Mouse (Mus musculus): ENCODE measurements around the gene Tnni2. TPM values are rescaled to one million over a fixed set of nuclear protein-coding genes. Genes with fewer than 3 reads are reported as not detected.

The Tnni2 gene
- polyA plus RNA-seq (2014; fragmentation: Nextera tagmentation; extraction: Ambion mirVana) = 1.3 TPM in 1 of 2 replicates, not detected in the other

DNA sequence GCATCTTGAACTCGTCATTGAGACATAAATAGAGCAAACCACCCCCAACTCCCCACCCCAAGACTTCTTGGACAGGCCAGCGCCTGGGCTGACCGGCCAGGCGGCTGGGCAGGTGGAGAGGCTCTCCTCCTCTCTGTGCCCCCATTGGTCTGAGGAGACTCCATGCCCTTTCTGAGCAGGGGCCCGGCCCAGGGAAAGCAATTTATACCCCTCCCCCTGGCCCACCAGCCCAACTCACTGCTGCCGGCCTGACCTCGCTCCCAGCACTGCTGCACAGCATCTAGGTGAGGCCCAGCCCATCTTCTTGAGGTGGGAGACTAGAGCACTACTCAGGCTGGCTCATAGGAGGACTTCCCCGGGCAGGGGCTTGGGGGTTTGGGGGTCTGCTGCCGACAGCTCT lies at the start of gene Tnni2:
Gene Tnni2, plus strand, starts transcription at position 224 of the 400 bp plus-strand sequence.
- Histone ChIP-seq H3K9me3 (ENCODE audit: control insufficient read depth, low read length) (no peaks in the 10 kb centered on the region), H3K4me2 (ENCODE audit: low read depth, low read length, severe bottlenecking) (no peak within 1 kb of the TSS), H3K27ac (ENCODE audit: low read depth, low read length) (no peak within 1 kb of the TSS), H3K4me1 (replicated peaks; ENCODE audit: control insufficient read depth, insufficient read depth, low read length) (no peaks in the 10 kb centered on the region), H3K36me3 (ENCODE audit: control insufficient read depth, insufficient read depth, low read length) (no peaks in the 10 kb centered on the region), H3K4me3 (ENCODE audit: low read depth, low read length) (no peak within 1 kb of the TSS), H3K27me3 (ENCODE audit: control insufficient read depth, insufficient read depth, low read length) (no peaks in the 10 kb centered on the region), H3K9ac (ENCODE audit: low read length) (no peak within 1 kb of the TSS)
- ATAC-seq (replicated peaks; ENCODE audit: low FRiP score) = no peak
- DNase-seq (ENCODE audit: low spot score) = no peak
- 86% methylated on average over 9 of the region's 9 CpGs for WGBS

DNA sequence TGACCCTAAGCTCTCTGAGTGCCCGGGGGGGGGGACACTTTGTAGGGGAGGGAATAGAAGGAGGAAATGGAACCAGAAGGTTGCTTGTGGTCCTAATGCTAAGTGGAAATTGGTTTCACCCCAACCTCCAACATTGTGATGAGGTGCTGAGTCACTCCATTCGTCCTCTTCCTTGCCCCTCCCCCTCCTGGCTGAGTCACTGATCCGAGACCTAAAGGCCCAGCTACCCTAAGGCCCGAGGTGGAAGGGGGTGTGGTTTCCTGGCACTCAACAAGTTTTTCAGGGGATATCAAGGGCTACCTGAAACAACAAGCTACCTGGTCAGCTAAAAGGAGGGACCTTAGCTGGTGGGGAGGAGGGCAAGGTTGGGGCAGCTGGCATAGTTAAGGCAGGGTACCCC lies 48.4 kb upstream of the Tnni2 start:
- Histone ChIP-seq H3K27ac (ENCODE audit: low read depth, low read length) (no peak overlapping the region), H3K9me3 (ENCODE audit: control insufficient read depth, low read length) (no peaks in the 10 kb centered on the region)

GRCm38 (mm10) chr7:142394261-142395190 lies 47.1 kb upstream of the Tnni2 start:
- Histone ChIP-seq H3K36me3 (ENCODE audit: control insufficient read depth, insufficient read depth, low read length) (no peaks in the 10 kb centered on the region), H3K4me3 (ENCODE audit: low read depth, low read length) (no peak overlapping the region)

More for the DNA sequence above, 48.4 kb upstream of the Tnni2 start:
- ATAC-seq (replicated peaks; ENCODE audit: low FRiP score) = no peak
- H3K4me2 ChIP-seq (ENCODE audit: low read depth, low read length, severe bottlenecking) = no peak overlapping the region
- no peak overlapping the region for H3K4me3 ChIP-seq (ENCODE audit: low read depth, low read length)
- no peak overlapping the region for H3K9ac ChIP-seq (ENCODE audit: low read length)
- H3K36me3 ChIP-seq (ENCODE audit: control insufficient read depth, insufficient read depth, low read length) = no peaks in the 10 kb centered on the region
- WGBS = 31% methylated on average over 4 of the region's 4 CpGs
- H3K4me1 ChIP-seq (replicated peaks; ENCODE audit: control insufficient read depth, insufficient read depth, low read length) = no peaks in the 10 kb centered on the region
- no peak for DNase-seq (ENCODE audit: low spot score)
- no peaks in the 10 kb centered on the region for H3K27me3 ChIP-seq (ENCODE audit: control insufficient read depth, insufficient read depth, low read length)

DNA sequence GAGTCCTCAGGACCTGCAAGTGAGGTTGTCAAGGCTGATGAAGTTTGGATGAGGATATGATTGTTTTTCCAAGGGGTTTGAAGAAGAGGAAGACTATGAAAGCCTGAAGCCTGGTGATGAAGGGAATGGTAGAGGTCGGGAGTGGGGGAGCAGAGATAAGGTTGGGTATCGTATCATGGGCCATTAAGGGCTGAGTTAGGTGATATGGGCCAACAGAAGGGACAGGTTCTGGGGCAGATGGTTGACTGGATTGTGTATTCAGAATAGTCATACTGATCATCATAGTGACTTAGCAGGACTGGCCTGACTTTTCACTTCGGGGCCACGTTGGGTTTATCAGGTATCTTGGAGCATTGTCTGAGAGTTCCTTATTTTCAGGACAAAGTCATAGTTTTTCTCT lies 46.1 kb upstream of the Tnni2 start:
- Histone ChIP-seq H3K27ac (ENCODE audit: low read depth, low read length) (no peak overlapping the region), H3K4me1 (replicated peaks; ENCODE audit: control insufficient read depth, insufficient read depth, low read length) (no peaks in the 10 kb centered on the region), H3K4me3 (ENCODE audit: low read depth, low read length) (no peak overlapping the region), H3K9me3 (ENCODE audit: control insufficient read depth, low read length) (no peaks in the 10 kb centered on the region), H3K27me3 (ENCODE audit: control insufficient read depth, insufficient read depth, low read length) (no peaks in the 10 kb centered on the region), H3K4me2 (ENCODE audit: low read depth, low read length, severe bottlenecking) (no peak overlapping the region), H3K36me3 (ENCODE audit: control insufficient read depth, insufficient read depth, low read length) (no peaks in the 10 kb centered on the region), H3K9ac (ENCODE audit: low read length) (no peak overlapping the region)
- DNase-seq (ENCODE audit: low spot score) (no peak), ATAC-seq (replicated peaks; ENCODE audit: low FRiP score) (no peak)
- 87% methylated on average over 4 of the region's 4 CpGs for WGBS

More at GRCm38 (mm10) chr7:142394261-142395190, 47.1 kb upstream of the Tnni2 start:
- no peaks in the 10 kb centered on the region for H3K9me3 ChIP-seq (ENCODE audit: control insufficient read depth, low read length)
- 74% methylated on average over 6 of the region's 6 CpGs for WGBS
- H3K27me3 ChIP-seq (ENCODE audit: control insufficient read depth, insufficient read depth, low read length) = no peaks in the 10 kb centered on the region
- no peak overlapping the region for H3K9ac ChIP-seq (ENCODE audit: low read length)
- ATAC-seq (replicated peaks; ENCODE audit: low FRiP score) (no peak), DNase-seq (ENCODE audit: low spot score) (no peak)
- H3K4me1 ChIP-seq (replicated peaks; ENCODE audit: control insufficient read depth, insufficient read depth, low read length) = no peaks in the 10 kb centered on the region
- H3K27ac ChIP-seq (ENCODE audit: low read depth, low read length) = no peak overlapping the region
- H3K4me2 ChIP-seq (ENCODE audit: low read depth, low read length, severe bottlenecking) = no peak overlapping the region

DNA sequence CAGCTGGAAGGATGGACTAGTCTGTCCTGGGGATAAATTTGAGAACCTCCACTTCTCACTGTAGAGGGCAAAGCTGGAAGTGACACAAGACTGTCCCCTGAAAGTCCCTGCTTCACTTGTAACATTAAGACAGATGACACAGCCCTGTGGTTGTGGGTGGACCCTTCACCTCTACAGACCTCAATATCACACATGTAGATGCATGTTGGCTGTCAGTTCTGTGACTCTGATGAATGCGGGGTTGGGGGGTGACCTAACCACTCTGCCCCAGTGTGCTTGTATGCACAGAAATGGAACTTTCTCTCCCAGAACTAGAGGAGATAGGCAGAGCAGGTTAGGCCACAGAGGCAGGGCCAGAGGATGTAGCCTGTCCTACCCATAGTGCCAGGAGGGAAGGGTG lies 45.0 kb upstream of the Tnni2 start:
- H3K36me3 ChIP-seq (ENCODE audit: control insufficient read depth, insufficient read depth, low read length) = no peaks in the 10 kb centered on the region
- H3K27me3 ChIP-seq (ENCODE audit: control insufficient read depth, insufficient read depth, low read length) = no peaks in the 10 kb centered on the region
- WGBS = 88% methylated on average over 1 of the region's 1 CpGs
- H3K4me3 ChIP-seq (ENCODE audit: low read depth, low read length) = no peak overlapping the region
- no peak overlapping the region for H3K9ac ChIP-seq (ENCODE audit: low read length)
- no peak overlapping the region for H3K4me2 ChIP-seq (ENCODE audit: low read depth, low read length, severe bottlenecking)
- ATAC-seq (replicated peaks; ENCODE audit: low FRiP score) (no peak), DNase-seq (ENCODE audit: low spot score) (no peak)
- no peaks in the 10 kb centered on the region; the same call in 1 of the 2 replicates for H3K4me1 ChIP-seq (replicated peaks; ENCODE audit: control insufficient read depth, insufficient read depth, low read length)
- no peaks in the 10 kb centered on the region for H3K9me3 ChIP-seq (ENCODE audit: control insufficient read depth, low read length)
- H3K27ac ChIP-seq (ENCODE audit: low read depth, low read length) = no peak overlapping the region

DNA sequence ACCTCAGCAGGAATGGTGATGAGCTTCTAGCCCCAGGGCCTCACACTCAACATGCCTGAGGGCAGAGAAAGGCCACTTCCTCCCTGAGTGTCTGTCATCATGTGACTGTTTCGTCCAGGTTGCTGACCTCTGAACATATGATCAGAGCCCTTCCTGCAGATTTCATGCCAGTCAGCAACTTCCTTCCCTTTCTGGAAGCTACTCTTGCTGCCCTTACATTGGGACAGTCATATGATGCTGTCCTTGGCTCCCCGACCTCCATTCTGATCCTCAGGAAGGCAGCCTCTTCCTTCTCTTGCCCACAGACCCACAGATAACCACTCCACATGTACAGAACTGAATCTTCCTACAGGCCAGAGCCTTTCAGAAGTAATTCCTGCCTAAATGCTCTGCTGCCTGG lies 43.6 kb upstream of the Tnni2 start:
- Histone ChIP-seq H3K9ac (ENCODE audit: low read length) (no peak overlapping the region), H3K4me1 (replicated peaks; ENCODE audit: control insufficient read depth, insufficient read depth, low read length) (no peaks in the 10 kb centered on the region; the same call in 1 of the 2 replicates), H3K4me3 (ENCODE audit: low read depth, low read length) (no peak overlapping the region), H3K36me3 (ENCODE audit: control insufficient read depth, insufficient read depth, low read length) (no peaks in the 10 kb centered on the region), H3K27ac (ENCODE audit: low read depth, low read length) (no peak overlapping the region), H3K9me3 (ENCODE audit: control insufficient read depth, low read length) (no peaks in the 10 kb centered on the region), H3K27me3 (ENCODE audit: control insufficient read depth, insufficient read depth, low read length) (no peaks in the 10 kb centered on the region), H3K4me2 (ENCODE audit: low read depth, low read length, severe bottlenecking) (no peak overlapping the region)
- DNase-seq (ENCODE audit: low spot score) = no peak
- WGBS = 72% methylated on average over 2 of the region's 2 CpGs
- ATAC-seq (replicated peaks; ENCODE audit: low FRiP score) = no peak

- H3K27ac ChIP-seq (ENCODE audit: low read depth, low read length) = no peak overlapping the region
Observed at GRCm38 (mm10) chr7:142399250-142399649, 42.4 kb upstream of the Tnni2 start.

DNA sequence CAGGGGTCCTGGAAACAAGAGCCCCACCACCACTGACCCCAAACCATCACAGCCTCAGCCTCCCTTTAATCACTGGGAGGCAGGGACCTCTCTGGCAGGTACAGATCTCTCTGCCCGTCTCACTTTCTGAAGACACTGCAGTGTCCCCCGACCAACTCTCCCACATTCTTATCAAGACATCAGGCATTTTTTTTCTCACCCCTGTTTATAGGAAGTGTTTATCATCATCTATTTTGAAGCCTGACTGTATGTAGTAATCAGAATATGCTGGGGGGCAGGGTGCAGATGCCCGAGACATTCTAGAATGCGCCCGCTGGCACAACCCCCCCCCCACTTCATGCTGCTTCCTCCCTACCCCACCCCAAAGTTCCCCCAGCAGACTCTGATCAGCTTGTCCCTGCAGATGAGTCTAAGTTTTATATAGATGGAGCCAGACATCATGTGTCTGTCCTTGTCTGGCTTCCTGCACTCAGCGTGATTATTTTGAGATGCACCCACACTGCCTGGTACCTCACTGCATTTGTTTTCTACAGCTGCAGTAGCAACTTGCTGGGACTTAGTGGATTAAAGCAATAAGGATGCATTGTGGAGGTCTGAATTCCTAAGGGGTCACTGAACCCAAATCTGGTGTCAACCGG lies 41.4 kb upstream of the Tnni2 start:
- H3K4me3 ChIP-seq (ENCODE audit: low read depth, low read length) = no peak overlapping the region
- H3K9me3 ChIP-seq (ENCODE audit: control insufficient read depth, low read length) = no peaks in the 10 kb centered on the region
- ATAC-seq (replicated peaks; ENCODE audit: low FRiP score) = no peak
- H3K36me3 ChIP-seq (ENCODE audit: control insufficient read depth, insufficient read depth, low read length) = no peaks in the 10 kb centered on the region
- no peak for DNase-seq (ENCODE audit: low spot score)
- 43% methylated on average over 7 of the region's 7 CpGs for WGBS
- H3K4me1 ChIP-seq (replicated peaks; ENCODE audit: control insufficient read depth, insufficient read depth, low read length) = no peaks in the 10 kb centered on the region; the same call in 1 of the 2 replicates
- no peak overlapping the region for H3K4me2 ChIP-seq (ENCODE audit: low read depth, low read length, severe bottlenecking)
- no peaks in the 10 kb centered on the region for H3K27me3 ChIP-seq (ENCODE audit: control insufficient read depth, insufficient read depth, low read length)
- H3K9ac ChIP-seq (ENCODE audit: low read length) = no peak overlapping the region
- H3K27ac ChIP-seq (ENCODE audit: low read depth, low read length) = no peak overlapping the region

More at GRCm38 (mm10) chr7:142399250-142399649, 42.4 kb upstream of the Tnni2 start:
- Histone ChIP-seq H3K4me2 (ENCODE audit: low read depth, low read length, severe bottlenecking) (no peak overlapping the region), H3K36me3 (ENCODE audit: control insufficient read depth, insufficient read depth, low read length) (no peaks in the 10 kb centered on the region), H3K4me3 (ENCODE audit: low read depth, low read length) (no peak overlapping the region), H3K9me3 (ENCODE audit: control insufficient read depth, low read length) (no peaks in the 10 kb centered on the region), H3K27me3 (ENCODE audit: control insufficient read depth, insufficient read depth, low read length) (no peaks in the 10 kb centered on the region), H3K4me1 (replicated peaks; ENCODE audit: control insufficient read depth, insufficient read depth, low read length) (no peaks in the 10 kb centered on the region; the same call in 1 of the 2 replicates), H3K9ac (ENCODE audit: low read length) (no peak overlapping the region)
- ATAC-seq (replicated peaks; ENCODE audit: low FRiP score) (no peak), DNase-seq (ENCODE audit: low spot score) (no peak)
- 86% methylated on average over 1 of the region's 1 CpGs for WGBS

Measured in forebrain, embryonic 11.5 days (tissue).